Mouse (Mus musculus) thymus, adult 2 months (tissue): ENCODE data around the gene Zfp64.

Source experiments
- CTCF ChIP-seq: fragments of 200-500 bp; IDR thresholded peaks from 2 replicates; pipeline ENCODE4 v1.5.1; 2012; ENCODE audit warnings: mild to moderate bottlenecking, control low read depth, low read length, moderate library complexity, borderline replicate concordance; ENCODE audit not compliant: control insufficient read depth, poor library complexity, insufficient read depth; ENCODE audit errors: extremely low read depth
- POLR2A ChIP-seq: fragments of 200-500 bp; IDR thresholded peaks from 2 replicates; pipeline ENCODE4 v1.6.1; 2012; ENCODE audit warnings: mild to moderate bottlenecking, low read length, control low read depth, moderate library complexity; ENCODE audit not compliant: control insufficient read depth, poor library complexity, insufficient read depth; ENCODE audit errors: extremely low read depth

DNA sequence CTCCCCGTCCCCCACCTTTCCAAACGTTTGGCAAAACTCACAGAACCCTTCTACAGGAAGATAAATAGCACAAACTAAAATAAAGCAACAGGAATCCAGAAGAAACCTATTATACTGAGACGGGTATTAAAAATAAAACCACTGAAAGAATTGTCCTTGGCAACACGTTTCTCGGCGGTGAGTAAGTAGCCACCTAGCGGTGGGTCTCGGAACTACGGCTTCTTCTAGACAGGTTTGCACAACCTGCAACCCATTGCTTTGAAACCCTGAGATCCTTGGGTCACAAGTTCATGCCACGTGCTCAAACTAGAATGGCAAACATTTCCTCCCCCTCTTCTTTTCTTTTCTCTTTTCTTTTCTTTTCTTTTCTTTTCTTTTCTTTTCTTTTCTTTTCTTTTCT, 25.7 kb downstream of the Zfp64 start:
- TF ChIP-seq CTCF (no peak), POLR2A (no peak)
